Comparison of ENCODE assay signal across 19 mouse cellular contexts in the genomic region with DNA sequence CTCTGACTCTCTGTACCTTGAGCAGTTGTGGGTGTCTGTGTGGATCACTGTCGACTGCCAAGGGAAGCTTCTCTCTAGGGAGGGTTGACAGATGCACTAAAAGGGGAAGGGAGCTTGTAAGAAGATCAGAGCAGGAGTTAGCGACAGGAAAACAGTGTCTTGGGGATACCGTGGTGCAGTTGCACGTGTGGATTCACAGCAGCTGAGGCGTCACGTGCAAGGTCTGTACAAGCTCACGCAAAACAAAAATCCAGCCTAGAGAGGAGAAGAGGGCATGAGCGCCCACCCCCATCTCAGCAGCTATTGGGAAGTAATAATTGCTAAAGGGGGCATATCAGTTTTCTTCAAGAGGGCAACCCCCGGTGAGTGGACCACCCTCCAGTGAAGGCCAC.
"Had no signal": no experiment of that assay in that cellular context is flagged by ENCODE, and none has a peak within 500 bp of the region (broad histone marks: within the 10 kb centered on the region; RNA-seq: fewer than 3 reads in every experiment).

No protein-coding gene starts in this region.

- H3K4me1 ChIP-seq: stomach, embryonic 15.5 days had no signal

- H3K9ac ChIP-seq: lung, embryonic 14.5 days; midbrain, embryonic 13.5 days; midbrain, embryonic 15.5 days; neural tube, embryonic 13.5 days; neural tube, embryonic 15.5 days; stomach, embryonic 15.5 days had no signal

- DNase-seq: lung, adult 18-20 months; lung, postnatal 10 days; lung, postnatal 4 days; right cerebral cortex, adult 18-20 months; right cerebral cortex, postnatal 25 days; right cerebral cortex, postnatal 4 days; spleen, adult 18-20 months; thymus, adult 2 months; thymus, postnatal 25 days; thymus, postnatal 4 days had no signal

- H3K27me3 ChIP-seq: midbrain, embryonic 13.5 days; midbrain, embryonic 15.5 days; neural tube, embryonic 13.5 days; neural tube, embryonic 15.5 days; stomach, embryonic 15.5 days had no signal

- H3K4me2 ChIP-seq: lung, embryonic 14.5 days; midbrain, embryonic 11.5 days; midbrain, embryonic 13.5 days; midbrain, embryonic 15.5 days; neural tube, embryonic 13.5 days; neural tube, embryonic 15.5 days; stomach, embryonic 15.5 days had no signal

- H3K27ac ChIP-seq: midbrain, embryonic 13.5 days; midbrain, embryonic 15.5 days; neural tube, embryonic 13.5 days; neural tube, embryonic 15.5 days; stomach, embryonic 15.5 days; stomach, postnatal 0 days had no signal

- H3K36me3 ChIP-seq: midbrain, embryonic 13.5 days; midbrain, embryonic 15.5 days; neural tube, embryonic 13.5 days; neural tube, embryonic 15.5 days; stomach, embryonic 15.5 days had no signal

- H3K9me3 ChIP-seq: midbrain, embryonic 13.5 days; midbrain, embryonic 15.5 days; neural tube, embryonic 13.5 days; neural tube, embryonic 15.5 days; stomach, embryonic 15.5 days had no signal

- H3K4me3 ChIP-seq: midbrain, embryonic 13.5 days; midbrain, embryonic 15.5 days; myocyte; neural tube, embryonic 13.5 days; neural tube, embryonic 15.5 days; stomach, embryonic 15.5 days had no signal
